Mouse (Mus musculus): Measurements from ENCODE around the gene Rpp38.

- TF ChIP-seq POLR2A (IDR thresholded peaks at IDR 0.05; ENCODE audit: insufficient read depth, low read length): no peak
- TF ChIP-seq EP300 (IDR thresholded peaks at IDR 0.05; ENCODE audit: insufficient read depth, low read depth, low read length): no peak
Measured at GRCm38 (mm10) chr2:3333761-3334160, 1.3 kb upstream of the Rpp38 start.

All from ES-Bruce4 (cell line).